Mouse (Mus musculus) layer of hippocampus, adult 9-11 months (tissue): ENCODE results near the gene Ppp1r3a.
"Not testable (repeated sequence)": the region's sequence is repeated elsewhere in the genome, so short reads cannot be mapped to it uniquely, and the experiment has no call there.

Source experiments
- DNase-seq: peaks from one replicate; pipeline ENCODE4 v3.0.0; 2022

The Ppp1r3a gene

GRCm38 (mm10) chr6:14754901-14755591 lies at the start of gene Ppp1r3a:
TSS of gene Ppp1r3a (minus strand) at chr6:14755274.
- no peak for DNase-seq

- no peak for DNase-seq
Observed at GRCm38 (mm10) chr6:14787157-14787938, 32.3 kb upstream of the Ppp1r3a start.

- DNase-seq, result no peak
Observed at GRCm38 (mm10) chr6:14777920-14778319, 22.8 kb upstream of the Ppp1r3a start.

GRCm38 (mm10) chr6:14771717-14772116 lies 16.6 kb upstream of the Ppp1r3a start:
- no peak for DNase-seq

GRCm38 (mm10) chr6:14757486-14757885 lies 2.4 kb upstream of the Ppp1r3a start:
- no peak for DNase-seq

- no peak for DNase-seq
Observed at GRCm38 (mm10) chr6:14753512-14753911, 1.6 kb downstream of the Ppp1r3a start.

- DNase-seq, result no peak
Observed at GRCm38 (mm10) chr6:14752211-14752610, 2.9 kb downstream of the Ppp1r3a start.

- no peak for DNase-seq
Observed at GRCm38 (mm10) chr6:14747000-14747399, 8.1 kb downstream of the Ppp1r3a start.

GRCm38 (mm10) chr6:14736017-14736416 lies 19.1 kb downstream of the Ppp1r3a start:
- no peak for DNase-seq

- no peak for DNase-seq
Observed at GRCm38 (mm10) chr6:14731011-14731410, 24.1 kb downstream of the Ppp1r3a start.

GRCm38 (mm10) chr6:14720772-14721414 lies 34.2 kb downstream of the Ppp1r3a start:
- no peak for DNase-seq

GRCm38 (mm10) chr6:14720110-14720771 lies 34.8 kb downstream of the Ppp1r3a start:
- DNase-seq, result peak; percentile 40

- DNase-seq, result no peak
Observed at GRCm38 (mm10) chr6:14715129-14715989, 39.7 kb downstream of the Ppp1r3a start.

GRCm38 (mm10) chr6:14712146-14712545 lies 42.9 kb downstream of the Ppp1r3a start:
- DNase-seq, result no peak

GRCm38 (mm10) chr6:14700030-14700429 lies 55.0 kb downstream of the Ppp1r3a start:
- no peak for DNase-seq

GRCm38 (mm10) chr6:14679231-14679887 lies 75.7 kb downstream of the Ppp1r3a start:
- DNase-seq, result not testable (repeated sequence)

- not testable (repeated sequence) for DNase-seq
Observed at GRCm38 (mm10) chr6:14668966-14669365, 86.1 kb downstream of the Ppp1r3a start.

GRCm38 (mm10) chr6:14667651-14668050 lies 87.4 kb downstream of the Ppp1r3a start:
- DNase-seq, result not testable (repeated sequence)
